Mouse (Mus musculus) heart, postnatal 0 days (tissue): ENCODE data around the gene Atp7a.

Experiments used
- CTCF ChIP-seq: IDR thresholded peaks from 2 replicates; pipeline ENCODE4 v1.5.1; 2016; ENCODE audit warnings: antibody characterized with exemption, control low read depth, low read depth
- EP300 ChIP-seq: IDR thresholded peaks from 2 replicates; pipeline ENCODE4 v1.6.1; 2016; ENCODE audit warnings: antibody characterized with exemption, low read depth

DNA sequence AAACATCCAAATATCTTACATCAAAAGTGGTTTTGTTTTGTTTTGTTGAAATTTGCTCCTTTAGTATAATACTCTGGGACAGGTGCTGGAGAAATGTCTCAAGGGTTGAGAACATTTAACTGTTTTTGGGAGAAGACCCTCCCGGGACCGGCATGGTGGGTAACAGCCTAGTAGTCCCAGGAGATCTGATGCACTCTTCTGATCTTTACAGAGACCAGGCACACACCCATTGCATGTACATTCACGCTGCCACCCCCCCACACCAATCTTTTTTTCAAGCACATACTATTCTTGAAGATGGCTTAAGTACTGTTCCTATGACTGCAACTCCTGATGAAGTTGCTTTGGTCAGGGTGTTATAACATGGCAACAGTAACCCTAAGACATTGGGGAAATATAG, 14.5 kb upstream of the Atp7a start:
- TF ChIP-seq CTCF (no peak), EP300 (no peak)
